Mouse (Mus musculus) bone marrow, adult 2 months (tissue): ENCODE data around the gene Olfr325. TPM values are rescaled to one million over a fixed set of nuclear protein-coding genes. Genes with fewer than 3 reads are reported as not detected.
"Not testable (repeated sequence)": the region's sequence is repeated elsewhere in the genome, so short reads cannot be mapped to it uniquely, and the experiment has no call there.

Source experiments
- H3K27ac ChIP-seq: fragments of 200-500 bp; 2 replicates; pipeline ENCODE4 v1.5.1; 2012; ENCODE audit warnings: low read depth, mild to moderate bottlenecking, control low read depth, inconsistent platforms, low read length; ENCODE audit not compliant: control insufficient read depth, poor library complexity, insufficient read depth
- H3K4me1 ChIP-seq: fragments of 200-500 bp; 2 replicates; pipeline ENCODE4 v1.6.1; 2011; ENCODE audit warnings: low read length; ENCODE audit not compliant: control insufficient read depth, insufficient read depth
- H3K4me3 ChIP-seq: fragments of 200-500 bp; replicated peaks from 2 replicates; pipeline ENCODE3; 2011; ENCODE audit warnings: mild to moderate bottlenecking, low read depth, low read length, control low read depth; ENCODE audit not compliant: control insufficient read depth
- CTCF ChIP-seq: fragments of 200-500 bp; IDR thresholded peaks from 2 replicates; pipeline ENCODE4 v1.5.1; 2011; ENCODE audit warnings: low read length, control low read depth; ENCODE audit not compliant: control insufficient read depth, insufficient read depth
- POLR2A ChIP-seq: fragments of 200-500 bp; IDR thresholded peaks from 2 replicates; pipeline ENCODE4 v1.6.1; 2011; ENCODE audit warnings: low read depth, mild to moderate bottlenecking, control low read depth, low read length, borderline replicate concordance; ENCODE audit not compliant: control insufficient read depth
- WGBS: fragments of 180-500 bp; shearing (Covaris S2); methylation state at CpG from one replicate; pipeline ENCODE4 v1.1.7; 2018; 5-methylcytosine and 5-hydroxymethylcytosine counted together
- polyA plus RNA-seq: library from polyadenylated mRNA; stranded (reverse); fragments of >200 nt; gene quantifications from 2 replicates; pipeline ENCODE4 v1.2.4, GENCODE M21; 2011; ENCODE audit warnings: low replicate concordance; ENCODE audit not compliant: missing spikeins, insufficient read depth, insufficient read length

Gene Olfr325
- polyA plus RNA-seq = not detected in 2 replicates

- H3K27ac ChIP-seq = no peak within 1 kb of the TSS
- no peak within 1 kb of the TSS for H3K4me3 ChIP-seq
- 72% methylated on average over 1 of the region's 1 CpGs for WGBS
- TF ChIP-seq POLR2A (no peak), CTCF (no peak)
- no peaks in the 10 kb centered on the region for H3K4me1 ChIP-seq
Measured at GRCm38 (mm10) chr11:58577430-58577829, at the start of gene Olfr325. Gene Olfr325 (plus strand): TSS chr11:58577730.

DNA sequence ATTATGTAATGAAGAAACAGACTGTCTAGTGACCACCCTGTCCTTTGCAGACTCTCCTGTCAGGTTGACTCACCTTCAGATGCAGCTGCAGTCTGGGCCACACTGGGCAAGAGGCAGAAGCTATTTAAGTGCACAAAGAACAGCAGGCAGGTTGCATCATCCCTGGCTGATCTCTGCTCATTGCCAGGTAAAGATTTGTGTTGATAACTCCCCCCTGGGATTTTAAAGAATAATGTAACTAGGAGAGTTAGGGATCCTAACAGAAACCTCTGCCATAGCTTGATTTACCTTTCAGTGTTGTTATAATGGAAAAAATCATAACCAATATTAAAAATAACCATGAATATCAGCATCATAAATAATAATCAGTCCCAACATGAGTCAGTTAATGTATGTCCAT, 42.8 kb upstream of the Olfr325 start, which contains the start of gene Olfr330:
Gene Olfr330 (minus strand): TSS at position 101 of the 400 bp plus-strand sequence.
- not testable (repeated sequence) for H3K27ac ChIP-seq, H3K4me3 ChIP-seq, H3K4me1 ChIP-seq

GRCm38 (mm10) chr11:58546322-58546721, 31.2 kb upstream of the Olfr325 start, which contains the start of gene Olfr329-ps:
Gene Olfr329-ps (minus strand): TSS chr11:58546422.
- TF ChIP-seq POLR2A (no peak), CTCF (no peak)
- H3K27ac ChIP-seq = no peak within 1 kb of the TSS
- H3K4me3 ChIP-seq = no peak within 1 kb of the TSS
- H3K4me1 ChIP-seq = no peaks in the 10 kb centered on the region
- 76% methylated on average over 5 of the region's 5 CpGs for WGBS

GRCm38 (mm10) chr11:58555536-58555935, 22.0 kb upstream of the Olfr325 start, which contains the start of gene Olfr328:
Gene Olfr328 (minus strand): TSS chr11:58555636.
- Histone ChIP-seq H3K4me3 (no peak within 1 kb of the TSS), H3K27ac (no peak within 1 kb of the TSS), H3K4me1 (no peaks in the 10 kb centered on the region)
- TF ChIP-seq POLR2A (no peak), CTCF (no peak)
- 71% methylated on average over 1 of the region's 1 CpGs for WGBS

- TF ChIP-seq CTCF (no peak), POLR2A (no peak)
- no peaks in the 10 kb centered on the region for H3K4me1 ChIP-seq
- no peak within 1 kb of the TSS for H3K27ac ChIP-seq
- H3K4me3 ChIP-seq = no peak within 1 kb of the TSS
- 75% methylated on average over 5 of the region's 5 CpGs for WGBS
Measured at GRCm38 (mm10) chr11:58570405-58570804, 7.1 kb upstream of the Olfr325 start, which contains the start of gene Olfr224. Gene Olfr224 (minus strand): TSS chr11:58570553.

DNA sequence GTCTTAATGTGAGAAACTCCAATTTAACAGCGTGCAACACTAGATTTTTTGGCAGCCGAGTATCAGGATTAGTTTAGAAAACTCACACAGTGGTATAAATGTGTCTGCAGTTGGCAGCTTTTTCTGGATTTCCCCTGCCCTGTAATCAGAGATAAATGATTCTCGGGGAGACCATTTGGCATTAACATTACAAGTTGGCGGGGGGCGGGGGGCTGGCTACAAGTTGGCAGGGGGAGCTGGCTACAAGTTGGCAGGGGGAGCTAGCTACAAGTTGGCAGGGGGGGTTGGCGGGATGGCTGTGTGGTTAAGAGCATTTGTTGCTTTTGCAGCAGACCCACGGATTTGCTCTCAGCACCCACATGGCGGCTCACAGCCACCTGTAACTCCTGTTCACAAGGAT, 1.1 kb downstream of the Olfr325 start:
- no peak for TF ChIP-seq POLR2A
- no peak for TF ChIP-seq CTCF
- Histone ChIP-seq H3K27ac (no peak overlapping the region), H3K4me1 (no peaks in the 10 kb centered on the region), H3K4me3 (no peak overlapping the region)
- WGBS = 73% methylated on average over 8 of the region's 8 CpGs

DNA sequence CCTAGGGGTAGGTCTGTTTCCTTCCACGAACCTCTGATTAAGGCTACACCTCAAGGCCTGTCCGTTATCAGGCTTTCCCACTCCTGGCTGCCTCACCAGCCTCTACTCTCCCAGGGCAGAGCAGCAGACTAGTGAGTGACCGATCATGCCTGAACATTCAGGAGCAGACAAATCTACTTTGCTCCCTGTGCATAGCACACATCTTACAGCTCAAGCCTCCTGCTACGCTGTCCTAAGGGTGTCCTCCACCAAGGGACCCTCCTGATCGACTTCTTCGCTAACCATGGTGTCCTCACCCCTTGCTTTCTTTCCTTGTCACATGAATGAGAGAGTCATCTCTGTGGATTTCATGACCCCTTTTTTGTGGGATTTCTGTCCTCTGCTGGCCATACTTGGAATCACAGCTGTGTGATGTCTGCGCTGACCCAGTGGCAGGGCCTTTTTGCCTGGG, 10.4 kb downstream of the Olfr325 start:
- Histone ChIP-seq H3K4me1 (no peaks in the 10 kb centered on the region; the same call in 1 of the 2 replicates), H3K27ac (peak overlapping the region; percentile 88), H3K4me3 (no peak overlapping the region)
- 56% methylated on average over 7 of the region's 7 CpGs for WGBS
- 0 out of 2 replicates have a peak, but pooled peaks have one; percentile 26 for TF ChIP-seq CTCF
- TF ChIP-seq POLR2A = no peak

GRCm38 (mm10) chr11:58588620-58589250, 11.2 kb downstream of the Olfr325 start:
- no peak overlapping the region for H3K27ac ChIP-seq
- H3K4me1 ChIP-seq = no peaks in the 10 kb centered on the region; the same call in 1 of the 2 replicates
- 79% methylated on average over 3 of the region's 3 CpGs for WGBS
- H3K4me3 ChIP-seq = no peak overlapping the region
- TF ChIP-seq POLR2A = no peak
- no peak for TF ChIP-seq CTCF
